Mouse (Mus musculus) activated CD4-positive, CD25-positive, alpha-beta regulatory T cell, adult 9 weeks (primary cell): ENCODE data around the gene Fezf2. TPM values are rescaled to one million over a fixed set of nuclear protein-coding genes. Genes with fewer than 3 reads are reported as not detected.

Source experiments
- polyA plus RNA-seq: library from polyadenylated mRNA; unstranded; fragments of 100-300 nt; shearing (Covaris generic); gene quantifications from one replicate; pipeline ENCODE4 v1.2.1, GENCODE M21; 2017

Fezf2 gene
- polyA plus RNA-seq: not detected

DNA sequence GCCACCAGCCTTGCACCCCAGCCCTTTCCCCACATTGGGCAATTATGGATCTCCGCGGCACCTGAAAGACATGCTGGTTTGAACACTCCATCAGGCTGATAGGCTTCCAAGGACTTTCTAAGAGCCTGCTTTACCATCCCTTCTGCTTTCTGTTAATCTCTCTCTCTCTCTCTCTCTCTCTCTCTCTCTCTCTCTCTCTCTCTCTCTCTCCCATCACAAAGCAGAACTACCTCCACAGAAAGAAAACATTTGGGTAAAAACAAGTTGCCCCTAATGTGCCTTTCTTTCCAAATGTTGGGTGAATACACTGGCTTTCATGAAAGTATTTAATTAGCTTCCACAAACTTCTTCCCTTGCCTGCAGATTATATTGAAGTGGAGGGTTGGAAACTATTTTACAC, at the start of gene Fezf2:
Gene Fezf2 (minus strand): TSS at position 101 of the 400 bp plus-strand sequence.

Other genes starting within 250 kb of the Fezf2 start
- gene Gm49355, start 64.2 kb downstream of the Fezf2 start, polyA plus RNA-seq: 0.23 TPM
- 87.2 TPM for gene 3830406C13Rik, start 64.0 kb downstream of the Fezf2 start, polyA plus RNA-seq